Mouse (Mus musculus): ENCODE results near the gene Lrrc43.

- TF ChIP-seq POLR2A (IDR thresholded peaks at IDR 0.05; ENCODE audit: insufficient read depth, low read depth, low read length) (no peak), CTCF (IDR thresholded peaks at IDR 0.05; ENCODE audit: insufficient read depth, low read depth, low read length) (no peak)
These were observed 27.7 kb upstream of the Lrrc43 start for GRCm38 (mm10) chr5:123461420-123461819.

Data from olfactory bulb, adult 2 months (tissue).